Mouse (Mus musculus) NIH3T3 (cell line): ENCODE data around the gene Ufm1.
A peak's percentile ranks its signal among the peaks of the same experiment; 100 is the strongest.

Experiments used
- DNase-seq: peaks from one replicate; pipeline ENCODE4 v3.0.0-alpha.2; 2012; ENCODE audit warnings: low read depth

Ufm1 gene

GRCm38 (mm10) chr3:53863383-53864220, at the start of gene Ufm1:
Gene Ufm1, minus strand, starts transcription at chr3:53863830.
- peak; percentile 97 for DNase-seq

- no peak for DNase-seq
Observed at GRCm38 (mm10) chr3:53890619-53891540, 27.2 kb upstream of the Ufm1 start.

- DNase-seq: no peak
Observed at GRCm38 (mm10) chr3:53871596-53871995, 8.0 kb upstream of the Ufm1 start.

- no peak for DNase-seq
Observed at GRCm38 (mm10) chr3:53870482-53870881, 6.9 kb upstream of the Ufm1 start.

DNA sequence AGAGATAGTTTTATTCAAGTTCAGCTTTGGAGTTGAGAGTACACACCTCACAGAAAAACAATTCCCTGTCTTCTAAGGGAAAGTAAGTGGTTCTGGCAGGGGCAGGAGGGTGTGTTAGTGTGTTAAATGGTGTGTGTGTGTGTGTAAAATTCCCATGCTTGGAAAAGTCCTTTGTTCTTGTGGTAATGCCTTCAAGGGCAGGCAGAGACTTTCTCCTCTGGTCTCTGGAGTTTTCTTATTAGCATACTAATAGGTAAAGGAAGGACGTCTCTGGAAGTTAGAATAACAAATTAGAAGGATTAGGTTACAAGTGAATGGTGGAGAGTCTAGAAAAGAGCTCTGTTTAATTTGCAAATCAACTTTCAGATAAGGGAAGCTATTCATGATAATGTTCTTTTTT, 5.6 kb upstream of the Ufm1 start:
- DNase-seq: no peak

GRCm38 (mm10) chr3:53868212-53868611, 4.6 kb upstream of the Ufm1 start:
- no peak for DNase-seq

DNA sequence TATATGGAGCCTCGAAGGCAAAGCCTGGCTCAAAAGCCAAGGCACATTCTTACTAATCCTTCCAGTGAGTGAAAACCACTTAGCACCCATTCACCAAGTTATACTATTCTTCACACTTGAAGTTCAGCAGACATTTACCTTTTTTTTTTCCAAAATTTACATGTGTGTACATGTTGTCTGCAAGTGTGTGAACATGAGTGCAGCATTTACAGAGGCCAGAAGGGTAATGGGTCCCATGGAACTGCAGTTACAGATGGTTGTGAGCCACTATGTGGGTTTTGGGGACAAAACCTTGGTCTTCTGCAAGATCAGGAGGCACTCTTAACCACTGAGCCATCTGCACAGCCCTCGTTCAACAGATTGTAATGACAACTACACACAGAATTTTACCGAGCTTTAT, 8.8 kb downstream of the Ufm1 start:
- no peak for DNase-seq

- no peak for DNase-seq
Observed at GRCm38 (mm10) chr3:53854261-53854660, 9.4 kb downstream of the Ufm1 start.

DNA sequence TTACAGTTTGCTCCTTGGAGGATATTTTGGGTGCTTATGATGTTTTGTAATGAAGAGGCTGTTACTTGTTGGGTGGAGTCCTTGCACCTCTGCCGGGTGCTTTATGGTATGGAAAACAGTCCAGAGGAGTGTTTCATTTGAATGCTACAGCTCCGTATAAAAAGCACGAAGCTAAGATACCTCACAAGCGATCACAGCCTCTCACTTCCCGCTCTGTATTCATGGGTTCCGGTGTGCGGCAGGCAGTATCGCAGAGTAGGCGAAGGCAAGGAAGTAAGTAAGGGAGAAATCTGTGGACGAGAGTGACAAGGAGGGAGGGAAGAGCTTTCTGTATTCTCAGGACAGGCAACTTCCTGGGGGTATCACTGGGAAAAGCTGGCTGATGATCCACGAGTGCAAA, 15.4 kb downstream of the Ufm1 start:
- DNase-seq: no peak

GRCm38 (mm10) chr3:53847726-53848125, 15.9 kb downstream of the Ufm1 start:
- no peak for DNase-seq

GRCm38 (mm10) chr3:53846206-53846928, 17.3 kb downstream of the Ufm1 start:
- no peak for DNase-seq

DNA sequence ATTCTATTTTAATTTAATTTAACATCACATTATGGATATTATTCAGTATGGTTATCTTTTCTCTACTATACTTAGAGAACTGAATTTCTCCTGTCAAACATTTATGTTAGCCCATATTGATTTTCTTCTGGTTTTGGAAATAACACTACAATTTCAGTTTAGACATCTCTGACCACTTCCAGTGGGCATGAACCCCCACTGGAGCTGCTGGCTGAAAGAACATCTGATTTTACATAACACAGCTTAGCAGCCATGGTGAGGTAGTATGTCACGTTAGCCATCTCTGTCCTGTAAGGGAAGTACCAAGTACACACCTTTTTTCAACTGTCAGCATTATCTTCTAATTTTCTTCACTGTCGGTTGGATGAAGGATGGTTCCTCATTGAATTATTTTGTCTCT, 18.8 kb downstream of the Ufm1 start, which contains the start of gene Gm10985:
Gene Gm10985 (plus strand): TSS at position 301 of the 400 bp plus-strand sequence.
- no peak for DNase-seq

DNA sequence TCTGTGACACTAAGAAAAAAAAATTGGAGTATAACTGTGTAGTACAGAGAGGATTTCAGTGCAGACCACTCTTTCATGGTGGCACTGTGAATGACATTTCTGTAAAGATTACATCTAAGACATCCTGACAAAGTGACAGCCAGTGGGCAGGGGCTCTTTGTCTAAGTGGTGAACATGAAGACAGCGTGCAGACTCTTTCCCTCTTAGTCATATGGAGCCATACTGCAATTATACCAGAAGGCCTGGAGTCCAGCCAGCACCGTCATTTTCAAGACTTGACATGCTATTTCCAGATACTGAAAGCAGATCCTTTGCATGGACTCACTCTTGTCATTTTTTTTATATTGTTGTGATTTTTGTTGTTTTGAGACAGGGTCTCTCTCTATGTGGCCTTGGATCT, 29.4 kb downstream of the Ufm1 start:
- peak; percentile 15 for DNase-seq

DNA sequence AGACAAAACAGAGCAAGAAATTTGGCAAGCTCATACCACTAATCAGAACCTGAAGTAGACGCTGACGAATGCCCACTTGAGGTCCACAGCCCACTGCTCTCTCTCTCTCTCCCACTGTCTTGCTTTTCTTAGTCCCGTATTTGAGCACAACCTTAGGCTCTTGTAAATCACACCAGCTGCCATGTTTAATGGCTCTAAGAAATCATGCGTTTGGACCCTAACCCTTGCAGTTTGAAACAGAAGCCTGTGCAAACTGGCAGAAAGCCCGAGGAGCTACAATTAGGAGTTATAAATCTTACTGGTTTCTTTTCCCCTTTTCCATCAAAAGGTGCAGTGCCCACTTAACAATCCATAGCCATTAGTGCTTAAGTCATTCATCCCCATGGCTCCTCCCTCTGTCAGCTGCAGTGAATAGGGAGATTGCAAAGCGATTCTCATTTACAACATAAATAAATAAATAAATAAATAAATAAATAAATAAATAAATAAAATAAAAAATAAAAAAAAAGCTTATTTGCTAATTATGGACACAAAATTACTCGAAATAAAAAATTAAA, 50.1 kb downstream of the Ufm1 start:
- no peak for DNase-seq
